Mouse (Mus musculus) intestine, embryonic 15.5 days (tissue): ENCODE results near the gene Ifnk. TPM values are rescaled to one million over a fixed set of nuclear protein-coding genes. Genes with fewer than 3 reads are reported as not detected.

Source experiments
- ATAC-seq: fragments of 200-750 bp; cut with Nextera tagmentation; 2 replicates; pipeline ENCODE4 v1.8.0; 2017; ENCODE audit warnings: moderate TSS enrichment, moderate library complexity
- H3K27ac ChIP-seq: fragments of 300-500 bp; sonication (generic); 2 replicates; pipeline ENCODE4 v1.5.1; 2015; ENCODE audit warnings: mild to moderate bottlenecking, inconsistent platforms
- H3K27me3 ChIP-seq: fragments of 300-500 bp; sonication (generic); replicated peaks from 2 replicates; pipeline ENCODE4 v1.6.1; 2015; ENCODE audit warnings: inconsistent platforms
- H3K36me3 ChIP-seq: fragments of 300-500 bp; sonication (generic); 2 replicates; pipeline ENCODE4 v1.6.1; 2015; ENCODE audit warnings: inconsistent platforms
- H3K4me1 ChIP-seq: fragments of 300-500 bp; sonication (generic); replicated peaks from 2 replicates; pipeline ENCODE4 v1.6.1; 2015; ENCODE audit warnings: inconsistent platforms
- H3K4me2 ChIP-seq: fragments of 300-500 bp; sonication (generic); replicated peaks from 2 replicates; pipeline ENCODE4 v1.6.1; 2015; ENCODE audit warnings: mild to moderate bottlenecking, inconsistent platforms
- H3K4me3 ChIP-seq: fragments of 300-500 bp; sonication (generic); replicated peaks from 2 replicates; pipeline ENCODE4 v1.5.1; 2015; ENCODE audit warnings: inconsistent platforms
- H3K9ac ChIP-seq: fragments of 300-500 bp; sonication (generic); 2 replicates; pipeline ENCODE4 v1.6.1; 2015; ENCODE audit warnings: inconsistent platforms
- H3K9me3 ChIP-seq: fragments of 300-500 bp; sonication (generic); 2 replicates; pipeline ENCODE4 v1.6.1; 2016; ENCODE audit warnings: inconsistent platforms
- WGBS: fragments of 180-500 bp; shearing (Covaris S2); methylation state at CpG from one replicate; pipeline ENCODE4 v1.1.7; 2015; 5-methylcytosine and 5-hydroxymethylcytosine counted together
- polyA plus RNA-seq: library from polyadenylated mRNA; unstranded; fragments of >200 nt; fragmentation: Nextera tagmentation; extraction: Ambion mirVana; gene quantifications from 2 replicates; pipeline ENCODE4 v1.2.1, GENCODE M21; 2015

Ifnk gene
- polyA plus RNA-seq, 1 experiment from 2014 or later: 0.49 TPM

- ATAC-seq: no peak; the same call in 1 of the 2 replicates
- no peak overlapping the region for H3K4me3 ChIP-seq
- no peaks in the 10 kb centered on the region for H3K9me3 ChIP-seq
- peak overlapping the region; percentile 35 for H3K4me2 ChIP-seq
- peak overlapping the region; percentile 61 for H3K27ac ChIP-seq
- H3K27me3 ChIP-seq: no peaks in the 10 kb centered on the region
- H3K4me1 ChIP-seq: peaks cover 33% of the 10 kb centered on the region
- no peak overlapping the region for H3K9ac ChIP-seq
- 48% methylated on average over 11 of the region's 11 CpGs for WGBS
- H3K36me3 ChIP-seq: no peaks in the 10 kb centered on the region
Observed at GRCm38 (mm10) chr4:35124027-35124426, 27.8 kb upstream of the Ifnk start.

- Histone ChIP-seq H3K4me2 (peak overlapping the region; percentile 28), H3K4me1 (peaks cover 33% of the 10 kb centered on the region), H3K27ac (peak overlapping the region; percentile 44; the same call in 1 of the 2 replicates), H3K27me3 (no peaks in the 10 kb centered on the region), H3K36me3 (no peaks in the 10 kb centered on the region), H3K9me3 (no peaks in the 10 kb centered on the region), H3K9ac (no peak overlapping the region), H3K4me3 (no peak overlapping the region)
- peak; percentile 42; the same call in 1 of the 2 replicates for ATAC-seq
- 18% methylated on average over 6 of the region's 6 CpGs for WGBS
Observed at GRCm38 (mm10) chr4:35125299-35125777, 26.5 kb upstream of the Ifnk start.

GRCm38 (mm10) chr4:35126776-35127175, 25.1 kb upstream of the Ifnk start:
- no peak overlapping the region for H3K27ac ChIP-seq
- H3K27me3 ChIP-seq: no peaks in the 10 kb centered on the region
- H3K9me3 ChIP-seq: no peaks in the 10 kb centered on the region
- no peaks in the 10 kb centered on the region for H3K36me3 ChIP-seq
- H3K4me1 ChIP-seq: peaks cover 31% of the 10 kb centered on the region
- no peak overlapping the region for H3K4me2 ChIP-seq
- ATAC-seq: no peak
- H3K9ac ChIP-seq: no peak overlapping the region
- H3K4me3 ChIP-seq: no peak overlapping the region
- 73% methylated on average over 9 of the region's 9 CpGs for WGBS

GRCm38 (mm10) chr4:35127759-35128158, 24.1 kb upstream of the Ifnk start:
- ATAC-seq: no peak
- WGBS: 54% methylated on average over 6 of the region's 6 CpGs
- no peaks in the 10 kb centered on the region for H3K27me3 ChIP-seq

GRCm38 (mm10) chr4:35130411-35130948, 21.4 kb upstream of the Ifnk start:
- ATAC-seq: peak; percentile 66
- Histone ChIP-seq H3K36me3 (no peaks in the 10 kb centered on the region), H3K27ac (0 out of 2 replicates have a peak overlapping the region, but pooled peaks have one; percentile 18)

More at GRCm38 (mm10) chr4:35127759-35128158, 24.1 kb upstream of the Ifnk start:
- H3K27ac ChIP-seq: no peak overlapping the region
- no peak overlapping the region for H3K4me2 ChIP-seq
- no peak overlapping the region for H3K9ac ChIP-seq
- peaks cover 26% of the 10 kb centered on the region for H3K4me1 ChIP-seq
- no peaks in the 10 kb centered on the region for H3K36me3 ChIP-seq
- no peak overlapping the region for H3K4me3 ChIP-seq
- H3K9me3 ChIP-seq: no peaks in the 10 kb centered on the region

GRCm38 (mm10) chr4:35131592-35131991, 20.3 kb upstream of the Ifnk start:
- Histone ChIP-seq H3K9me3 (no peaks in the 10 kb centered on the region), H3K4me3 (no peak overlapping the region), H3K4me1 (peaks cover 28% of the 10 kb centered on the region), H3K4me2 (no peak overlapping the region), H3K27me3 (no peaks in the 10 kb centered on the region), H3K36me3 (no peaks in the 10 kb centered on the region), H3K9ac (no peak overlapping the region), H3K27ac (no peak overlapping the region)
- no peak for ATAC-seq
- WGBS: 95% methylated on average over 4 of the region's 4 CpGs

More at GRCm38 (mm10) chr4:35130411-35130948, 21.4 kb upstream of the Ifnk start:
- H3K27me3 ChIP-seq: no peaks in the 10 kb centered on the region
- WGBS: 37% methylated on average over 6 of the region's 6 CpGs
- H3K4me2 ChIP-seq: no peak overlapping the region
- H3K9ac ChIP-seq: no peak overlapping the region
- H3K9me3 ChIP-seq: no peaks in the 10 kb centered on the region
- H3K4me3 ChIP-seq: no peak overlapping the region
- peaks cover 21% of the 10 kb centered on the region for H3K4me1 ChIP-seq

GRCm38 (mm10) chr4:35133411-35133810, 18.4 kb upstream of the Ifnk start:
- WGBS: 88% methylated on average over 4 of the region's 4 CpGs
- Histone ChIP-seq H3K27me3 (no peaks in the 10 kb centered on the region), H3K27ac (no peak overlapping the region), H3K4me3 (no peak overlapping the region), H3K4me2 (no peak overlapping the region), H3K36me3 (no peaks in the 10 kb centered on the region), H3K9me3 (no peaks in the 10 kb centered on the region), H3K4me1 (peaks cover 21% of the 10 kb centered on the region), H3K9ac (no peak overlapping the region)
- no peak for ATAC-seq

GRCm38 (mm10) chr4:35134846-35135611, 16.8 kb upstream of the Ifnk start:
- Histone ChIP-seq H3K27ac (no peak overlapping the region), H3K4me3 (no peak overlapping the region), H3K9ac (no peak overlapping the region), H3K27me3 (no peaks in the 10 kb centered on the region), H3K36me3 (no peaks in the 10 kb centered on the region), H3K4me1 (peaks cover 20% of the 10 kb centered on the region), H3K9me3 (no peaks in the 10 kb centered on the region), H3K4me2 (no peak overlapping the region)
- ATAC-seq: no peak
- WGBS: 50% methylated on average over 15 of the region's 15 CpGs

- H3K4me3 ChIP-seq: no peak overlapping the region
- no peaks in the 10 kb centered on the region for H3K27me3 ChIP-seq
- H3K36me3 ChIP-seq: no peaks in the 10 kb centered on the region
- no peaks in the 10 kb centered on the region for H3K9me3 ChIP-seq
- H3K4me2 ChIP-seq: no peak overlapping the region
- no peak overlapping the region for H3K9ac ChIP-seq
- ATAC-seq: no peak
- H3K27ac ChIP-seq: no peak overlapping the region
- peaks cover 17% of the 10 kb centered on the region for H3K4me1 ChIP-seq
- 83% methylated on average over 4 of the region's 4 CpGs for WGBS
Observed at GRCm38 (mm10) chr4:35135806-35136205, 16.1 kb upstream of the Ifnk start.

- no peak overlapping the region for H3K27ac ChIP-seq
- H3K36me3 ChIP-seq: no peaks in the 10 kb centered on the region
- H3K4me1 ChIP-seq: peaks cover 13% of the 10 kb centered on the region
- H3K9ac ChIP-seq: no peak overlapping the region
- H3K9me3 ChIP-seq: no peaks in the 10 kb centered on the region
- no peak overlapping the region for H3K4me2 ChIP-seq
- no peak for ATAC-seq
- 61% methylated on average over 8 of the region's 8 CpGs for WGBS
- H3K27me3 ChIP-seq: no peaks in the 10 kb centered on the region
- no peak overlapping the region for H3K4me3 ChIP-seq
Observed at GRCm38 (mm10) chr4:35136996-35137395, 14.9 kb upstream of the Ifnk start.

GRCm38 (mm10) chr4:35138077-35138476, 13.8 kb upstream of the Ifnk start:
- H3K36me3 ChIP-seq: no peaks in the 10 kb centered on the region
- H3K4me2 ChIP-seq: no peak overlapping the region
- no peak overlapping the region for H3K9ac ChIP-seq
- no peaks in the 10 kb centered on the region for H3K27me3 ChIP-seq
- WGBS: 62% methylated on average over 6 of the region's 6 CpGs
- H3K27ac ChIP-seq: no peak overlapping the region
- ATAC-seq: no peak
- H3K4me3 ChIP-seq: no peak overlapping the region
- H3K4me1 ChIP-seq: peaks cover 13% of the 10 kb centered on the region
- H3K9me3 ChIP-seq: no peaks in the 10 kb centered on the region

GRCm38 (mm10) chr4:35140317-35140716, 11.5 kb upstream of the Ifnk start:
- H3K9me3 ChIP-seq: no peaks in the 10 kb centered on the region
- peaks cover 12% of the 10 kb centered on the region for H3K4me1 ChIP-seq
- no peak overlapping the region for H3K9ac ChIP-seq
- no peak overlapping the region for H3K4me3 ChIP-seq
- no peak for ATAC-seq
- no peak overlapping the region for H3K27ac ChIP-seq
- 47% methylated on average over 6 of the region's 6 CpGs for WGBS
- H3K4me2 ChIP-seq: no peak overlapping the region
- no peaks in the 10 kb centered on the region for H3K27me3 ChIP-seq
- no peaks in the 10 kb centered on the region for H3K36me3 ChIP-seq
